Mouse (Mus musculus) C2C12 (cell line): ENCODE measurements at regions not wholly inside any gene's neighbourhood (a gene's known extent, or its start where the extent isn't known, plus 50 kb on each side); places are given as distances from the start of the nearest gene placed in this dataset.

Source experiments
- CEBPB ChIP-seq: IDR thresholded peaks from one replicate; pipeline ENCODE4 v1.6.1; 2011; ENCODE audit warnings: low read depth, mild to moderate bottlenecking, control low read depth, moderate library complexity
- CTCF ChIP-seq: IDR thresholded peaks from one replicate; pipeline ENCODE4 v1.5.1; 2011; ENCODE audit not compliant: control insufficient read depth, insufficient read depth, insufficient read length
- MAX ChIP-seq: IDR thresholded peaks from one replicate; pipeline ENCODE4 v1.6.1; 2011; ENCODE audit warnings: mild to moderate bottlenecking, control low read depth
- USF1 ChIP-seq: IDR thresholded peaks from one replicate; pipeline ENCODE4 v1.6.1; 2011; ENCODE audit warnings: low read depth, mild to moderate bottlenecking, control low read depth, moderate library complexity

- TF ChIP-seq CTCF (no peak), CEBPB (no peak), USF1 (no peak), MAX (no peak)
Observed at GRCm38 (mm10) chr14:47935401-47935800, 185.2 kb upstream of the Peli2 start.
